Mouse (Mus musculus) adrenal gland, adult 18-20 months (tissue): Measurements from ENCODE around the gene Emc4. TPM values are rescaled to one million over a fixed set of nuclear protein-coding genes. Genes with fewer than 3 reads are reported as not detected.

ENCODE experiments used
- DNase-seq, 2 experiments: peaks; one replicate each; pipeline ENCODE4 v3.0.0; 2021 to 2022; ENCODE audit warnings: low spot score in 2 of 2
- long read RNA-seq, 2 experiments: library from polyadenylated mRNA; stranded (forward); transcript quantifications; one replicate each; pipeline ENCODE4 v2.0.0; 2021
- total RNA-seq, 2 experiments: library from RNA; stranded (reverse); gene quantifications; 1 replicate in 1 of 2; 2 replicates in 1 of 2; pipeline ENCODE4 v1.2.3; 2021

Emc4 gene
- total RNA-seq: 10 to 100 TPM; 95.1 to 98.0 TPM
- long read RNA-seq, experiment 1, transcript Emc4-201 (5 exons, 983 nt): major isoform, 28 of 33 reads
- long read RNA-seq, experiment 1, partial matches to known transcripts: 4 of 33 reads
- long read RNA-seq, experiment 1, other reads (novel, unspliced or antisense): 1 of 33 reads
- long read RNA-seq, experiment 2, transcript Emc4-201 (5 exons, 983 nt): major isoform, 99 of 104 reads
- long read RNA-seq, experiment 2, partial matches to known transcripts: 3 of 104 reads
- long read RNA-seq, experiment 2, other reads (novel, unspliced or antisense): 2 of 104 reads

- peak; percentile 89 to 92 for DNase-seq
These were observed at the start of gene Emc4 for GRCm38 (mm10) chr2:112367726-112368673. Gene Emc4 (minus strand): TSS chr2:112368027.

GRCm38 (mm10) chr2:112407030-112407429 is 39.2 kb upstream of the Emc4 start:
- DNase-seq: no peak

GRCm38 (mm10) chr2:112396649-112397048 is 28.8 kb upstream of the Emc4 start:
- no peak for DNase-seq

GRCm38 (mm10) chr2:112393958-112394357 is 26.1 kb upstream of the Emc4 start:
- no peak for DNase-seq

- DNase-seq: no peak
These were observed 24.9 kb upstream of the Emc4 start for GRCm38 (mm10) chr2:112392689-112393088.

GRCm38 (mm10) chr2:112391346-112392000 is 23.6 kb upstream of the Emc4 start:
- no peak for DNase-seq

GRCm38 (mm10) chr2:112390843-112391242 is 23.0 kb upstream of the Emc4 start:
- no peak for DNase-seq

- DNase-seq: no peak
These were observed 13.4 kb upstream of the Emc4 start for GRCm38 (mm10) chr2:112381219-112381618.

- DNase-seq: no peak
These were observed 12.3 kb upstream of the Emc4 start for GRCm38 (mm10) chr2:112380131-112380530.

GRCm38 (mm10) chr2:112378973-112379898 is 11.4 kb upstream of the Emc4 start, which contains the start of gene Katnbl1:
Gene Katnbl1 (plus strand): TSS chr2:112379211.
- DNase-seq: peak; percentile 96 to 97

- no peak for DNase-seq
These were observed 6.8 kb upstream of the Emc4 start for GRCm38 (mm10) chr2:112374610-112375009.

- no peak for DNase-seq
These were observed 5.3 kb upstream of the Emc4 start for GRCm38 (mm10) chr2:112373141-112373540.

- DNase-seq: peak in 1 of 2 experiments; percentile 32
These were observed 2.1 kb upstream of the Emc4 start for GRCm38 (mm10) chr2:112369941-112370340.

GRCm38 (mm10) chr2:112367222-112367621 is 605 bp downstream of the Emc4 start:
- no peak for DNase-seq

- DNase-seq: no peak
These were observed 7.1 kb downstream of the Emc4 start for GRCm38 (mm10) chr2:112360781-112361169.

GRCm38 (mm10) chr2:112360012-112360780 is 7.6 kb downstream of the Emc4 start:
- no peak for DNase-seq

- no peak for DNase-seq
These were observed 8.2 kb downstream of the Emc4 start for GRCm38 (mm10) chr2:112359611-112360010.

GRCm38 (mm10) chr2:112353685-112354455 is 14.0 kb downstream of the Emc4 start:
- no peak for DNase-seq

- DNase-seq: no peak
These were observed 19.6 kb downstream of the Emc4 start for GRCm38 (mm10) chr2:112348246-112348645.
